Mouse (Mus musculus) Patski (cell line): ENCODE data around the gene Aldh2. TPM values are rescaled to one million over a fixed set of nuclear protein-coding genes. Genes with fewer than 3 reads are reported as not detected.
A peak's percentile ranks its signal among the peaks of the same experiment; 100 is the strongest.
"Not testable (repeated sequence)": the region's sequence is repeated elsewhere in the genome, so short reads cannot be mapped to it uniquely, and the experiment has no call there.

ENCODE experiments used
- ATAC-seq: fragments of 100-300 bp; one replicate; pipeline ENCODE4 v1.8.0; 2021
- CTCF ChIA-PET: fragments of 350-600 bp; sonication (Branson Sonifier 250); formaldehyde crosslinking; loops from one replicate; lab custom pipeline; 2022; ENCODE audit warnings: inconsistent platforms; lab: Charles Lee
- POLR2A ChIA-PET: fragments of 350-600 bp; sonication (Branson Sonifier 250); formaldehyde crosslinking; loops from one replicate; lab custom pipeline; 2022; ENCODE audit warnings: antibody characterized with exemption, inconsistent platforms; lab: Charles Lee
- DNase-seq: peaks from one replicate; pipeline ENCODE4 v3.0.0-alpha.2; 2011; ENCODE audit warnings: low read depth, low spot score
- H3K27me3 ChIP-seq: fragments of 371-371 bp; one replicate; pipeline ENCODE4 v1.5.1; 2021
- CTCF ChIP-seq: fragments of 100-300 bp; IDR thresholded peaks from one replicate; pipeline ENCODE4 v1.5.1; 2021
- in situ Hi-C: fragments of 300-500 bp; cut with MboI; formaldehyde crosslinking; loops from 3 replicates; pipeline ENCODE4 v1.11.1; 2018; ENCODE audit warnings: low pct_unique_long_range_greater_than_20kb, mixed read lengths
- polyA plus RNA-seq: library from polyadenylated mRNA; unstranded; gene quantifications from one replicate; pipeline ENCODE4 v1.2.3, GENCODE M21; 2021

Gene Aldh2
- polyA plus RNA-seq, 1 experiment from 2014 or later: 470 TPM

- POLR2A ChIA-PET: no interaction called here
- TF ChIP-seq CTCF: no peak
- ATAC-seq (no peak), DNase-seq (no peak)
- CTCF ChIA-PET: interaction anchor here (1.3 kb wide), 1 partner anchor 13 kb away, joined by 6 read pairs; no protein-coding TSS in a partner anchor
- H3K27me3 ChIP-seq: no peaks in the 10 kb centered on the region
- in situ Hi-C loops: no loop called here
These were observed 56.0 kb downstream of the Aldh2 start for GRCm38 (mm10) chr5:121537588-121537987.

GRCm38 (mm10) chr5:121536921-121537555 is 56.6 kb downstream of the Aldh2 start:
- ATAC-seq: peak; percentile 57
- ChIA-PET CTCF (interaction anchor here (1.3 to 1.5 kb wide), 2 partner anchors 12 to 15 kb away, joined by 4 to 6 read pairs; no protein-coding TSS in a partner anchor), POLR2A (interaction anchor here (0.6 kb wide), 1 partner anchor 55 kb away, joined by 3 read pairs; no protein-coding TSS in a partner anchor)
- no peak for TF ChIP-seq CTCF
- no peaks in the 10 kb centered on the region for H3K27me3 ChIP-seq
- DNase-seq: no peak
- in situ Hi-C loops: no loop called here

- no peak for TF ChIP-seq CTCF
- in situ Hi-C loops: no loop called here
- ATAC-seq: no peak
- ChIA-PET CTCF (no interaction called here), POLR2A (no interaction called here)
- H3K27me3 ChIP-seq: no peaks in the 10 kb centered on the region
- DNase-seq: no peak
These were observed 58.5 kb downstream of the Aldh2 start for GRCm38 (mm10) chr5:121535116-121535515.

GRCm38 (mm10) chr5:121534521-121534920 is 59.1 kb downstream of the Aldh2 start:
- DNase-seq (no peak), ATAC-seq (no peak)
- in situ Hi-C loops: no loop called here
- ChIA-PET CTCF (no interaction called here), POLR2A (no interaction called here)
- H3K27me3 ChIP-seq: no peaks in the 10 kb centered on the region
- TF ChIP-seq CTCF: no peak

- ChIA-PET CTCF (no interaction called here), POLR2A (no interaction called here)
- TF ChIP-seq CTCF: no peak
- no peaks in the 10 kb centered on the region for H3K27me3 ChIP-seq
- DNase-seq (no peak), ATAC-seq (no peak)
- in situ Hi-C loops: no loop called here
These were observed 66.7 kb downstream of the Aldh2 start for GRCm38 (mm10) chr5:121526961-121527360.

- no peak for DNase-seq
- CTCF ChIA-PET: no interaction called here
- ATAC-seq: no peak
- no peak for TF ChIP-seq CTCF
- in situ Hi-C loops: no loop called here
- H3K27me3 ChIP-seq: no peaks in the 10 kb centered on the region
- POLR2A ChIA-PET: no interaction called here
These were observed 67.1 kb downstream of the Aldh2 start for GRCm38 (mm10) chr5:121526526-121526925.

GRCm38 (mm10) chr5:121525774-121526450 is 67.7 kb downstream of the Aldh2 start:
- ATAC-seq (no peak), DNase-seq (no peak)
- ChIA-PET POLR2A (no interaction called here), CTCF (interaction anchor here (1.4 to 1.9 kb wide), 2 partner anchors 11 to 80 kb away, joined by 3 to 6 read pairs; no protein-coding TSS in a partner anchor)
- TF ChIP-seq CTCF: no peak
- in situ Hi-C loops: no loop called here
- H3K27me3 ChIP-seq: no peaks in the 10 kb centered on the region

GRCm38 (mm10) chr5:121519758-121520157 is 73.9 kb downstream of the Aldh2 start:
- POLR2A ChIA-PET, H3K27me3 ChIP-seq, DNase-seq, CTCF ChIA-PET, ATAC-seq, in situ Hi-C loops: not testable (repeated sequence)

GRCm38 (mm10) chr5:121518983-121519382 is 74.6 kb downstream of the Aldh2 start:
- no peak for ATAC-seq
- ChIA-PET CTCF (no interaction called here), POLR2A (no interaction called here)
- in situ Hi-C loops: no loop called here
- DNase-seq: no peak
- no peaks in the 10 kb centered on the region for H3K27me3 ChIP-seq
- no peak for TF ChIP-seq CTCF

Other genes with a start within 250 kb of the Aldh2 start
- 37.5 TPM for gene Trafd1, start 208.2 kb downstream of the Aldh2 start, polyA plus RNA-seq
- gene Naa25, start 195.9 kb downstream of the Aldh2 start, polyA plus RNA-seq: 36.3 TPM
- gene Tmem116, start 141.9 kb downstream of the Aldh2 start, polyA plus RNA-seq: 2.8 TPM
- gene Erp29, start 141.3 kb downstream of the Aldh2 start, polyA plus RNA-seq: 219 TPM
- 0.10 TPM for gene Adam1b, start 90.4 kb downstream of the Aldh2 start, polyA plus RNA-seq
- gene Adam1a, start 48.3 kb downstream of the Aldh2 start, polyA plus RNA-seq: 2.5 TPM
- 0.19 TPM for gene Gm42878, start 48.3 kb downstream of the Aldh2 start, polyA plus RNA-seq
- 72.2 TPM for gene Mapkapk5, start 47.9 kb downstream of the Aldh2 start, polyA plus RNA-seq
- gene Acad12, start 25.1 kb upstream of the Aldh2 start, polyA plus RNA-seq: 29.8 TPM
- 34.7 TPM for gene Acad10, start 66.7 kb upstream of the Aldh2 start, polyA plus RNA-seq
- gene Brap, start 66.7 kb upstream of the Aldh2 start, polyA plus RNA-seq: 65.3 TPM
- gene Atxn2, start 117.5 kb upstream of the Aldh2 start, polyA plus RNA-seq: 209 TPM
- gene Sh2b3, start 243.8 kb upstream of the Aldh2 start, polyA plus RNA-seq: 22.2 TPM